Mouse (Mus musculus) embryonic facial prominence, embryonic 14.5 days (tissue): ENCODE results near the gene Rasa2. TPM values are rescaled to one million over a fixed set of nuclear protein-coding genes. Genes with fewer than 3 reads are reported as not detected.
A peak's percentile ranks its signal among the peaks of the same experiment; 100 is the strongest.

Experiments
- ATAC-seq: fragments of 200-750 bp; cut with Nextera tagmentation; 2 replicates; pipeline ENCODE4 v1.8.0; 2017; ENCODE audit warnings: low read depth, moderate number of reproducible peaks, moderate TSS enrichment
- DNase-seq: peaks from one replicate; pipeline ENCODE4 v3.0.0-alpha.2; 2015; ENCODE audit warnings: low spot score
- H3K27ac ChIP-seq: fragments of 300-500 bp; sonication (generic); replicated peaks from 2 replicates; pipeline ENCODE4 v1.5.1; 2014; ENCODE audit warnings: low read depth, mild to moderate bottlenecking, low read length, moderate library complexity
- H3K27me3 ChIP-seq: fragments of 300-500 bp; sonication (generic); replicated peaks from 2 replicates; pipeline ENCODE4 v1.6.1; 2014; ENCODE audit warnings: low read length; ENCODE audit not compliant: control insufficient read depth, insufficient read depth
- H3K36me3 ChIP-seq: fragments of 300-500 bp; sonication (generic); 2 replicates; pipeline ENCODE4 v1.6.1; 2014; ENCODE audit warnings: low read length, mixed read lengths; ENCODE audit not compliant: control insufficient read depth, insufficient read depth
- H3K4me1 ChIP-seq: fragments of 300-500 bp; sonication (generic); 2 replicates; pipeline ENCODE4 v1.6.1; 2014; ENCODE audit warnings: antibody characterized with exemption, low read length; ENCODE audit not compliant: control insufficient read depth, insufficient read depth
- H3K4me2 ChIP-seq: fragments of 300-500 bp; sonication (generic); 2 replicates; pipeline ENCODE4 v1.6.1; 2014; ENCODE audit warnings: low read depth, mild to moderate bottlenecking, low read length, moderate library complexity, mixed read lengths
- H3K4me3 ChIP-seq: fragments of 300-500 bp; sonication (generic); 2 replicates; pipeline ENCODE4 v1.5.1; 2014; ENCODE audit warnings: low read depth, mild to moderate bottlenecking, low read length
- H3K9ac ChIP-seq: fragments of 300-500 bp; sonication (generic); 2 replicates; pipeline ENCODE4 v1.6.1; 2014; ENCODE audit warnings: low read depth, mild to moderate bottlenecking, low read length, moderate library complexity, mixed read lengths
- H3K9me3 ChIP-seq: fragments of 300-500 bp; sonication (generic); 2 replicates; pipeline ENCODE4 v1.6.1; 2016; ENCODE audit warnings: low read length; ENCODE audit not compliant: control insufficient read depth
- WGBS: fragments of 180-500 bp; shearing (Covaris S2); extraction: QIAGEN DNeasy Blood & Tissue Kit; methylation state at CpG from one replicate; pipeline ENCODE4 v1.1.7; 2014; 5-methylcytosine and 5-hydroxymethylcytosine counted together
- polyA plus RNA-seq: library from polyadenylated mRNA; unstranded; fragments of >200 nt; fragmentation: Nextera tagmentation; extraction: Ambion mirVana; gene quantifications from 2 replicates; pipeline ENCODE4 v1.2.1, GENCODE M21; 2014

The Rasa2 gene
- polyA plus RNA-seq, 1 experiment from 2014 or later, result 16.7 TPM

DNA sequence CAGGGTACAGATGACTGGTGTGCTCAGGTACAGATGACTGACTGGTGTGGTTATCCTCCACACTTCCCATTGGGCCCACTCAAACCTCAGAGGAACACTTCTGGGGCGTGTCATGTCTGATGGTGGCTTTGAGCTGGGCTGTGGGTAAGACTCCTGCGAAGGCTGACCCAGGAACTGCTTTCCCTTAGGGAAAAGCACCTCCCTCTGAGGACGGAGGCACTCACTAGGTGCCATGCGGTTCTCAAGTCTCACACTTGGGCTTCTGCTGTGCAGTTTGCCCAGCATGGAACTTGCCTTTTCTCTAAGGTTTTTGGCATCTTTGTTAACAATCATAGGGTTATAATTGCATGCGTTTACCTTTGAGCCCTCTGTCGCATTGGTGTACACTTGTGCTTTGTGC is 96.0 kb downstream of the Rasa2 start:
- H3K36me3 ChIP-seq, result no peaks in the 10 kb centered on the region
- DNase-seq (no peak), ATAC-seq (no peak)
- H3K27ac ChIP-seq, result no peak overlapping the region
- H3K4me2 ChIP-seq, result no peak overlapping the region
- WGBS, result 83% methylated on average over 6 of the region's 6 CpGs
- no peak overlapping the region for H3K9ac ChIP-seq
- no peaks in the 10 kb centered on the region for H3K27me3 ChIP-seq
- H3K4me1 ChIP-seq, result peaks cover 6% of the 10 kb centered on the region; the same call in 1 of the 2 replicates
- H3K9me3 ChIP-seq, result no peaks in the 10 kb centered on the region
- H3K4me3 ChIP-seq, result no peak overlapping the region

DNA sequence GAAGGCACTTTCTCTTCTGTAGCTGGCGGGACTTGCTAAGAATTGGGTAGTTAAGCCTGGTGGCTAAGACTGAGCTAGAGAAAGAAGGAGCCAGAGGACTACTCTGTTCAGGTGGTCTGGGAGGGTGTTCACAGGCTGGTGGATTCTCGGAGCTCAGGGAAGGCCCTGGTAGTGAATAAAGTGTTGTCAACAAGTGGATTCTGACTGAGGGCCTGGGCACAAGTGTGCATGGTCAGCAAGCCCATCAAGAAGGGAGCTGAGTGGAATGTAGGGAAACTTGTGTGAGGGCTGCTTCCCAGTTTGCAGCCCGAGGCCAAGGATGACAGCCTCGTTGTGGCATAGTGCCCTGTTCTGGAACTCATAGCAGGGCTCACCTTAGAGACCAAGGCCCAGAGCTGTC is 97.2 kb downstream of the Rasa2 start:
- 92% methylated on average over 4 of the region's 4 CpGs for WGBS
- H3K4me2 ChIP-seq, result no peak overlapping the region
- no peak overlapping the region for H3K4me3 ChIP-seq
- no peak for ATAC-seq
- no peak overlapping the region for H3K27ac ChIP-seq
- H3K27me3 ChIP-seq, result no peaks in the 10 kb centered on the region
- no peak overlapping the region for H3K9ac ChIP-seq
- H3K36me3 ChIP-seq, result no peaks in the 10 kb centered on the region
- peaks cover 9% of the 10 kb centered on the region; the same call in 1 of the 2 replicates for H3K4me1 ChIP-seq
- DNase-seq, result no peak
- no peaks in the 10 kb centered on the region for H3K9me3 ChIP-seq

DNA sequence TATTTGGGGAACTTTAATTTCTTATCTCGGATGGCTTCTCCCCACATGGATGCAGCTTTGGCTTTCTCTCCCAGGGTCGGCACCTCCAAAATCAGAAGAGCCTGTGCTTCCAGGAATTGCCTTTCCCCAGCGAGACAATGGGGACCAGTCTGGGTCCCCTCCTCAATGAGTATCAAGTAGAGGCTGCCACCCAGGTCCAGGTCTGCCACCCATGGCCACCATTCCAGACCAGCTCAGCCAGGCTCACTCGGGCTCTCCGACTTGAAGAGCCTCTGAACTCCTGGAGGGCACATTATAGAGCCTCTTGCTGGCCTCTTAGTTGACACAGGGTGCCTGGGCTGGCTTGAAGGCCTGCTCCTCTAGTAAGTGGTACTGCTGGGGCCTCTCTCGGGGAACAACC is 97.9 kb downstream of the Rasa2 start:
- H3K9ac ChIP-seq, result no peak overlapping the region
- 72% methylated on average over 6 of the region's 6 CpGs for WGBS
- H3K4me3 ChIP-seq, result no peak overlapping the region
- H3K27ac ChIP-seq, result no peak overlapping the region
- ATAC-seq, result no peak
- H3K36me3 ChIP-seq, result no peaks in the 10 kb centered on the region
- H3K9me3 ChIP-seq, result no peaks in the 10 kb centered on the region
- peaks cover 9% of the 10 kb centered on the region; the same call in 1 of the 2 replicates for H3K4me1 ChIP-seq
- no peak overlapping the region for H3K4me2 ChIP-seq
- no peak for DNase-seq
- H3K27me3 ChIP-seq, result no peaks in the 10 kb centered on the region

- Histone ChIP-seq H3K4me2 (no peak overlapping the region), H3K27me3 (no peaks in the 10 kb centered on the region), H3K27ac (0 out of 2 replicates have a peak overlapping the region, but pooled peaks have one; percentile 39), H3K9me3 (no peaks in the 10 kb centered on the region), H3K9ac (no peak overlapping the region), H3K4me1 (peaks cover 9% of the 10 kb centered on the region; the same call in 1 of the 2 replicates), H3K4me3 (no peak overlapping the region), H3K36me3 (no peaks in the 10 kb centered on the region)
- WGBS, result 63% methylated on average over 4 of the region's 4 CpGs
- DNase-seq (peak; percentile 17), ATAC-seq (no peak)
These were observed 98.9 kb downstream of the Rasa2 start for GRCm38 (mm10) chr9:96532531-96532930.

DNA sequence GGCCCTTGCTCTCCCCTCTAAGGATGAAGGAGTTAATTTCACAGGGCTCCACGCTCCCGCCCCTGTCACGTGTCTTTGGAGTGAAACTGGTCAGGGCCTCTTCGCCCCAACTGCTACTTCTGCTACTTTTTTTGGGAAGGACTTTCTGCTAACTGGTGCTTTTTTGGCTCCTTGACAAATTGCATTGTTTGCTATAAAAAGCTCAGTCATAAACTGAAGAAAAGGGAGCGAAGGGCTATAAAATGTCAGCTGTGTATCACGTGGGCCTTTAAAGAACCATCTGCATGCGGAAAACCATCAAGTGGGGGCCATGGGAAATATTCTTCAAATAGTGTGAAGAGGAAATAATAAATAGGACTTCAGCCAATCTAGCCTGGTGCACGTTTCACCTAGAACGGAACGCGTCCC is 100.7 kb downstream of the Rasa2 start:
- H3K27me3 ChIP-seq, result no peaks in the 10 kb centered on the region
- H3K4me3 ChIP-seq, result no peak overlapping the region
- H3K4me1 ChIP-seq, result peaks cover 9% of the 10 kb centered on the region; the same call in 1 of the 2 replicates
- H3K27ac ChIP-seq, result no peak overlapping the region
- H3K36me3 ChIP-seq, result no peaks in the 10 kb centered on the region
- ATAC-seq (peak; percentile 62; the same call in 1 of the 2 replicates), DNase-seq (peak; percentile 72)
- 52% methylated on average over 11 of the region's 11 CpGs for WGBS
- no peak overlapping the region for H3K4me2 ChIP-seq
- H3K9me3 ChIP-seq, result no peaks in the 10 kb centered on the region
- no peak overlapping the region for H3K9ac ChIP-seq

GRCm38 (mm10) chr9:96529961-96530673 is 101.3 kb downstream of the Rasa2 start:
- peak; percentile 36 for DNase-seq
- 63% methylated on average over 10 of the region's 10 CpGs for WGBS
- H3K4me2 ChIP-seq, result no peak overlapping the region

DNA sequence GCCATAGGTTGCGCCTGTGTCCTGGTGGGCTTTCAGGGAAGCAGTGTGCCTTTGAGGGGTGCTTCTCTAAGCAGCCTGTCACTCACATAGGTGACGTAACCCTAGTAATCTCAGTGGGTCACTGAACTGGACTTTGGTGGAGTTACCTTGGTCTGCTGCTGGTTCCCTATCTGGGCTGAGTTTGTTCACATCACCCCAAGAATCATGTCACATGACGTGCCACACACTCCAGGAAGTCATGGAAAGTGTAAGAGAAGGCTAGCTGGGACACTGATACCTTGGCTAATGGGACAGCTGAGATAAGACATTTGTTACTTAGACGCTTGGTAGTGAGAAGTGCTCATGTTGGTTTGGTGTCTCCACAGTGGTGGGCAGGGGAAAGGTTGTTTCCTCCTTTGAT is 105.4 kb downstream of the Rasa2 start:
- no peak overlapping the region for H3K27ac ChIP-seq
- no peaks in the 10 kb centered on the region for H3K27me3 ChIP-seq
- H3K4me3 ChIP-seq, result no peak overlapping the region
- H3K9me3 ChIP-seq, result no peaks in the 10 kb centered on the region
- peaks cover 9% of the 10 kb centered on the region; the same call in 1 of the 2 replicates for H3K4me1 ChIP-seq
- ATAC-seq, result no peak
- 82% methylated on average over 4 of the region's 4 CpGs for WGBS
- no peak for DNase-seq
- H3K36me3 ChIP-seq, result no peaks in the 10 kb centered on the region
- no peak overlapping the region for H3K4me2 ChIP-seq
- H3K9ac ChIP-seq, result no peak overlapping the region

More at GRCm38 (mm10) chr9:96529961-96530673, 101.3 kb downstream of the Rasa2 start:
- Histone ChIP-seq H3K4me3 (no peak overlapping the region), H3K27ac (no peak overlapping the region), H3K9me3 (no peaks in the 10 kb centered on the region), H3K4me1 (peaks cover 9% of the 10 kb centered on the region; the same call in 1 of the 2 replicates), H3K36me3 (no peaks in the 10 kb centered on the region), H3K9ac (no peak overlapping the region), H3K27me3 (no peaks in the 10 kb centered on the region)
- ATAC-seq, result no peak

- WGBS, result 42% methylated on average over 12 of the region's 12 CpGs
- ATAC-seq, result no peak
- Histone ChIP-seq H3K27ac (no peak within 1 kb of the TSS), H3K27me3 (no peaks in the 10 kb centered on the region), H3K4me3 (no peak within 1 kb of the TSS), H3K9me3 (no peaks in the 10 kb centered on the region), H3K4me1 (no peaks in the 10 kb centered on the region), H3K9ac (no peak within 1 kb of the TSS), H3K36me3 (no peaks in the 10 kb centered on the region), H3K4me2 (no peak within 1 kb of the TSS)
- DNase-seq, result no peak
These were observed 106.4 kb downstream of the Rasa2 start, which contains the start of gene Gm28729 for GRCm38 (mm10) chr9:96524972-96525506. Gene Gm28729, minus strand, starts transcription at chr9:96525264.
